Mouse (Mus musculus): ENCODE data around the gene Arpc3.

DNA sequence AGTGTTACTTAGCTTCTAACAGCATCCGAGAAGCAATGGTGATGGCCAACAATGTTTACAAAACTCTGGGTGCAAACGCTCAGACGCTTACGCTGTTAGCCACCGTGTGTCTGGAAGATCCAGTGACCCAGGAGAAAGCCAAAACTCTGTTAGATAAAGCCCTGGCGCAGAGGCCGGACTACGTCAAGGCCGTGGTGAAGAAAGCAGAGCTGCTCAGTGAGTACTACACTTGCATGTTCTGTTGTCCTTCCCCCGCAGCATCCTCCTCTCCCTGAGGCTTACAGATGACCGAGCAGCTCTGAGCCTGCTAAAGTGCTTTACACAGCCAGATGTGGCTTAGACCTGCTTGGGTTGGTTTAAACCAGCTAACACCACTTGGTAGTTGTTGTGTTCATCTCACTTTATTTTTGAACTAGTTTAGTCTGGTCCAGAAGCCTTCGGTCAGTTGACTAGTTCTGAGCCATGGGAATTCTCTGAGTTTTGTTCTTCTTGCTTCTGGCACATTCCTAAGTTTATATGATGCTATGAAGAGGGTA is 48.5 kb downstream of the Arpc3 start:
- no peak for TF ChIP-seq CTCF (IDR thresholded peaks at IDR 0.05; ENCODE audit: insufficient read depth, low read depth, low read length)
- no peak for TF ChIP-seq POLR2A (IDR thresholded peaks at IDR 0.05; ENCODE audit: insufficient read depth, low read depth, low read length)
